Mouse (Mus musculus) testis, postnatal 14 days (tissue): ENCODE measurements around the gene Dock4.

Experiments
- DNase-seq: peaks from one replicate; pipeline ENCODE4 v3.0.0; 2021; ENCODE audit warnings: low spot score

Dock4 gene

DNA sequence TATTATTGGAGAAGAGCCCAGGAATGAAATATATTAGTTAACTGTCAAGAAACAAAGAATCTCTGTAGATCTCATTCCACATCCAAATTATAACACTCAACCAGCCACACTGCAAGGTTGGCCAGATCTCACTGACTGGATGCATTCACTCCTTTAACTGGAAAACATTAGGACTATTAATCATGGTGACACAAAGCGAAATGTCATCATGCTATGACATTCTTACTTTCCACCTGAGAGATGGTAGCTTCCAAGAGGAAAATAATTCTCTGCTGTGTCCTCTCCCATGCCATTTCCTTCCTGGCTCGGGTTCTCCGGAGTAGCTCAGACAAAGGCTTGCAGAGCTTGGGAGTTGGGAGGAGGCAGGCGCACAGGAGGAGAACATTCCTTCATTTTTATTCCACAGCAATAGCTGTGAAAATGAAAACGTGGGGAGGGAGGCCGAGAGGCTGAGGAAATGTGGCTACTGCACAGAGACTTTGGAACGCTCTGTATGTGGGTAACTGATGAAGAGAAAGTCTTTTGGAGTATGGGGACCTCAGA lies 17.0 kb downstream of the Dock4 start:
- no peak for DNase-seq

DNA sequence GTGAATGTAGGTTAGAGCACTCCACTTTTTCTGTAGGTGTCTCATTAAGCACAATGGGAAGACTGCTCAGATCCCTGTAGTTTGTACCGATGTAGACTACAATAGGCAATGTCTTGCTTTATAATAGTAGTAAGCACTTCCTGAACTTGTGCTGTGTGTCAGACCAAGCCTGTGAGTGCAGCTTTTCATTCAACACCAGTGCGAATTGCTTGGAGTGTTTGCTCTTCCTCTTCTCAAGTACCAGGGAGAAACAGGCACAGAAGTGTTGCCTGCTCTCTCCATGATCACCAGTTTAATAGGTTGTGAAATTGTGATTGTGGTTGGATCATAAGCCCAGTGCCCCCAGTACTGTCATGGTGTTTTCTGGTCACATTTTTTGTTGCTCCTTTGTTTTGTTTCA lies 18.1 kb downstream of the Dock4 start:
- no peak for DNase-seq

DNA sequence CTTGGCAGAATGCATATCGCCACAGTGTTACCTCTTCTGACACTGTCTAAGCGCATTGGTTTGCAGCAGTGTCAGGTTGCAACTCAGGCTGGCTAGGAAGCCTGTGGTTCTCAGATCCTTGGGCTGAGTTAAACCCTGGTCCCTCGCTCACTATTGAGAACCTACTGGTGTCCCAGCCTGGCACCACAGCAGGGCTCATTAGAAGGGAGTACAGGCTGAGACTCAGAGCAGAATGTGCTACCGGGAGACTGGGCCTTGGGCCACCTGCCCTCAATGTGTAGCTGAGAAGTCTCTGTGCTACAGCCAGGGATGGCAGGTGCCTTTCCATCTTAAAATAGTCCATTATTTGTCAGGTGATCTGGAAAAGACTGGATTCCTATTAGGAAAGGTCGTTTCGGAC lies 18.5 kb downstream of the Dock4 start:
- peak; percentile 28 for DNase-seq

DNA sequence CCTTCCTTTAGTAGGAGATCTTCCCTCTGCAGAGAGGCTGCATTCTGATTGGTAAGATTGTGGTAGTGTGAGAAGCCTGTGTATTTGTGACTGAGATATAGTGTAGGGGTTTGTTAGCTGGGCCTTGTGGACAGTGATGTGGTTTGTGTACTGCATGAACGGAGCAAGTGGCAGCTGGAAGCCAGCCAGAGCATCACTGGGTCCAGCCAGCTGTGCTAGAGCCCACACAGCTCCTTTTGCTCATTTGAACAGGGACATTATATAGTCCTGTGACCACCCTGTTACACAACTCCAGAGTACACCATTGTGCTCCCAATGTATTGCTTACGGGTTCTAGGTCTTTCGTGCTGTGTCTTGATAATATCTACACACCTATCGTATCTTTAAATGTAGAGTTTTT lies 22.5 kb downstream of the Dock4 start:
- DNase-seq = no peak

DNA sequence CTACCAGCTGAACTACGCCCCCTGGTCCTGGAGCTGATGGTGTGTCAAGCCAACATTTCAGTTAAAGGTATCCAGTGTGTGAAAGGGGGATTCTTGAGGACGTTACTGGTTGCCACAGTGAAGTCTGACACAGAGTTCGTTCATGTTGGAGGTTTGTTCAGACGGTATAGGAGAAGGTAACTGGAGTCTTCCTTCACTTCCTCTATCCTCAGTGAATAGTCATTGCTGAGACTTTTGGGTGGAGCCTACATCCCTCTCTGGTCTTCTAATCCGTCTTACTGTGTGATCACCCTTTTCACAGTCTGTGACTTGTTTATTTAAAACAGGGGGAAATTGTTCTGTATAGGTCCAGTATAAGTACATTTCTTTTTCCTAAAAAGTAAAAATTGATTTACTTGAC lies 23.3 kb downstream of the Dock4 start:
- DNase-seq = no peak

DNA sequence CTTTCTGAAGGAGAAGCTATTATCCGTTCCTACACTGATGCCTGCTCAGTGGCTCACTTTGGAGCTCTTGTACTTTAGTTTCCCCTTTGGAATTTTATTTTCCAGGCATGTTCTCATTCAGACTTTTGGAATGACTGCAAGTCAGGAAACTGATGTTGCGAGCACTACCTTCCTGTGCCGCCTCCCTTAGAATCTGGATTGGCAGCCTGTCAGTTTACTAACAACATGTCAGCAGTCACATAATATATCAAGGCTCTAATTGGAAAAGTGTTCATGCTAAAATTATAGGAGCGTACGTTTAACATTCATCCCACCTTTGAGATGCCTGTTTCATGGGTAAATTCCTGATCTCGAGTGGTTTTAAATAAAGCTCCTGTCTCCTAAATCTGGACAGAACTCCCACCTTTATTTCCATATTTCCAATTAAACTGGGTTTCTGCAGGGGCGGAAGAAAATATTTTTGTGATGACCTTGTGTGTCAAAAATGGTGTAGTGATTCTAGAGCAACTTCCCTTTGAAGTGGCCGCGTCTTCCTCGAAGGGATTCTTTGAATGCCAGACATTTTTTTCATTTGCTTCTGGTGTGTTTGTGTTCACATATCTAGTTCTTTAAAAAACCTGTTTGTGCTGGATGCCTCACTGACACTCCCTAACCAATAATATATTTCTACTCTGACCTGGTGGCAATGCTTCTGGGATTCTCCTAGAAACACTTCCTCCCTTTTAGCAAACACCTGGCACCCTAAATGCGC lies 26.1 kb downstream of the Dock4 start:
- DNase-seq = no peak

DNA sequence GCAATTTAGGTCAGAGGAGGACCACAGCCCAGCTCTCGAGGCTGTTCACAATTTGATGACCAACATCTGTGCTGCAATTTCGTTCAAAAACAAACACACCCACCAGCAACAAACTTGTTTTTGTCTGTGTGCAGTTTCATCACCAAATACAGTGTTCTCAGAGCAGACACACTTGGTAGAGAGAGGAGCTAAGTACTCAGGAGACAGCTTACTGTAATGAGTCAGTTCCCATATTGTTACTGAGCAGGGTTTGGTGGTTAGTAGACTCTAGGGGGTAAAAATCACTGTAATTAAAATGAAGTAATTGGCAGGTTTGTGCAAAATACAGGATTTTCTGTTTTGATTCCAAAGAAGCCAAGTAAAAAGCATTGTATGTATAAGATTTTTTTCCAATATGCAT lies 28.0 kb downstream of the Dock4 start:
- no peak for DNase-seq

DNA sequence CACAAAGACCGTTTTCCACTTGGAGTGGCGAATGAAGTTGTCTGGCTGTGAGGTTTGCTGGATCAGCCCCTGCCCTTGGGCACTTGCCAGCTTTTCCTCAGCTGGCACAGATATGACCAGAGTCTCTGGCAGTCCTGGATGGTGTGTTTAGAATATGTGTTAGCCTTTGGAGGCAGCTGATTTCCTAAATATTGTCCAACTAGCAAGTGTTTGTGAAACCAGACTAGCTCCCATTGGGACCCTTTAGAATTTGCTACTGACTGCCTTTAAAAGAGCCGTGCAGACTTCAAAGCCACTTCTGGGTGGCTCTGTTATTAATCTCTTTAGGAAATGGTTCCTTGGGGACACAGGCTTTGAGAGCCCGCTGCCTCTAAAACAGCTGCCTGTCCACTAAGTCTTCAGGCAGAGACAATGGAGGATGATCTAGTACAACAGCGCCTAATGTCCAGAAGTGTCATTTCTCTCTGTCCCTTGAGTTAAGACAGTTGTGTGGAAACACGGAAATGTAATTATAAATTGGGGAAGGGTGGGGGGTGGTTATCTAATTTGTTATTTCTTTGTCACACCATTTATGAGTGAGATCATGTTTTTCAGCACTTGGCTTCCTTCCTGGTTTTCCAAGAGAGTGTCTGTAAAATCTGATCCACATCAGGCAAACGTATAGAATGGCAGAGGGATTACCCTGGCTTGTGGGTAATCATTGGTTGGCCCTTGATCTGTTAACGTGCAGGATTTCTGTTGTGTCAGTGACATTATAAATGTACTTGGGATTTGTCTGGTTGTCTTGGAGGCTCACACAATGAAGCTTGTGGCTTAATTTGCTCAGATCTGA lies 32.1 kb downstream of the Dock4 start:
- DNase-seq = no peak

DNA sequence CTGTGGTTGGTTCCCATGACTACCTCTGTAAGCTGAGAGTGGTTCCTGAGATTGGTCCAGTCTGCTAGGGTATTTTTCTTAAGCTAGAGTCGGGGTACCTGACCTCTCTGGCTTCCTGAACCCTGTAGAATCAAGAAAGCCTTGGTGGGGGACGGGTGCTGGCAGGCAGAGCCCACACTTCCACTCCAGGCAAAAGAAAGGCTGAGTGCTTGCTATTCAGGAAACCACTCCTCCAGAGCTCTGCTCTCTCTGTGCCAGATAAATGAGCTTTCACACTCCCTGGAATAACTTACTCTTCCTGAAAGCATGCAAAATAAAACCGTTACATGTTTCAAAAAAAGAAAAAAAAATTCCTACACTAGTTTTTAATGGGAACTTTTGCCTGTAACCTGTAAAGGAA lies 38.5 kb downstream of the Dock4 start:
- no peak for DNase-seq

DNA sequence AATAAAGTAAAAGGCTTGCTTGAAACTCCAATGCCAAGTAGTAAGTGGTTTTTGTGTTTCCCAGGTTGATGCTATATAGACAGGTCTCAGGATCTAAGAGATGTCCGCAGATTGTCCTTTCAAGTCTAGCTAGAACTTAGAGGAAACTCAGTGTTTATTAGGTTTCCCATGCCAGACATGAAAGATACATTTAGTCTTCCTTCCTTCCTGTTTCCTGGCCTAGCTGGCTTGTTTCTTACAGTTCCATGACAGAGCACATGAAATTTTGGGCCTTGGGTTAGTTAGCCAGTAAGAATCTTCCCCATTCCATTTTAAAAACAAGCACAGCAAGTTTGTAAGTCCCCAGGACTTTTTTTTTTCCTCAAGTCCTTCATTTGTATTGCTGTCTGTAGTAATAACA lies 39.5 kb downstream of the Dock4 start:
- no peak for DNase-seq

DNA sequence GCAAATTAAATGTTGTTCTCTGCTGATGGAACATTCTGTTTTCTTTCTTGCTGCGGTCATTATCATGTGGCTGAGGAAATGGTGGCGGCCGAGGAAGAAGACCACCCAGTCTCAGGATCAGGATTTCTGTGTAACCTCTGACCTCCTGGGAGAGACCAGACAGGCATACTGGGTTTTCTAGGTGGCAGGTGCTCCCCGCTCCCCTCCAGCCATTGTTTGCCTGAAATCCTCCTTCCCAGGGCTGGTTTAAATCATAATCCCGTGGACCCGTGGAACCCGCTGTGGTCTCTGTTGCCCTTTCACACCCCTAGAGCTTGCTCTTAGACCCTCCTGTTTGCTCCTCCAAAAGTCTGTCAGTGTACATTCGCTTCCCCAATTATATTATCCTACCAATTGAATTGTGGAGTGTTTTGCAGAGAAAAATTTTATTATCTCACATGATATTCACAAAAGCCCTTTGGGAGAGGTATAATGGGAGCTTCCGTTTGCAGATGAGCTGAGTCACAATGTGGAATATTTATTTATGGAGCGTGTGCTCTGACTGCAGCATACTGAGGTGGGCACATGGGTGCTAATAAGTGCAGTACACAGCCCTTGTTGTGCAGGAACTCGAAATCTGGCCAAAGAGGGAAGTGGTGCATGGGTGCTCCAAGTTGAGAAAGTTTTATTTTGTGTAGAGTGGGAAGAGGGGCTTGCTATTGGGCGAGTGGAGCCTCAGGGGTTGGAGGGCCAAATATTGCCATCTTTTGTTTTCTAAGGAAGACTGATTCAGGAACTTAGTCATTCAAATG lies 40.5 kb downstream of the Dock4 start:
- DNase-seq = no peak

DNA sequence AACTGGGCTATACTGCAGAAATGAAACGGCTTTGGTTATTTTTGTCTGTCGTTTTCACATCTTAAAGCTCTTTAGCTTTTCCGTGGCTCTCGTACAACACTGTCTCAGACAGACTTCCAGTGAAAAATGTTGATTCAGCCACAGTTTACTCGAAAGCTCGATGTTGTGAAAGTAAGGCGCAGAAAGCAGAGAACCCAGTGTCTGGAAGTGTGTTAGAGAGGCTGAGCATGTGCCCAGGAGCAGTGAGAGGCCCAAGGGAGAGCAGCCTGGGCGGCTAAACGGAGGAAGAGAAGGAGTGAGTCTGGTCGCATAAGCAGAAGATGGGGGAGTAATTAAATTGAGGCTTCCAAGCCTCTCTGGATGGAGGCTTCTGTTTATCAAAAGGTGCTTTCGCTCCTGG lies 50.6 kb downstream of the Dock4 start:
- no peak for DNase-seq

DNA sequence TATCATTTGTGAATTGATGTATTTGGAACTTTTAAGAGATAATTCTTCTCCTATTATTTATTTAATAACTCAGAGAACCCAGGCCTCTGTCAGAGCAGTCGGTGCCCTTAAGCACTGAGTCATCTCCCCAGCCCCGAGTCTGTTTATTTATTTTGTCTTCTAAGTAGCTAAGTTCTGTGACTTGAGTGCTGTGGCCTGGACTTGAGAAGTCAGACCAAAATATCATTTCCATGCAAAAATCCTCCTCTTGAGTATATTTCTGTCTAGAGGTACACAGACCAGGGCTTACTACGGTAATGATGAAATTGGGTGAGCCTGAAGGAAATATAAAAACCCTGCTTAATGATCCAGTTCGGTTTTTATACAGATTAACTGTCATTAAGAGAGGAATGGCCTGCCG lies 52.1 kb downstream of the Dock4 start:
- DNase-seq = no peak

DNA sequence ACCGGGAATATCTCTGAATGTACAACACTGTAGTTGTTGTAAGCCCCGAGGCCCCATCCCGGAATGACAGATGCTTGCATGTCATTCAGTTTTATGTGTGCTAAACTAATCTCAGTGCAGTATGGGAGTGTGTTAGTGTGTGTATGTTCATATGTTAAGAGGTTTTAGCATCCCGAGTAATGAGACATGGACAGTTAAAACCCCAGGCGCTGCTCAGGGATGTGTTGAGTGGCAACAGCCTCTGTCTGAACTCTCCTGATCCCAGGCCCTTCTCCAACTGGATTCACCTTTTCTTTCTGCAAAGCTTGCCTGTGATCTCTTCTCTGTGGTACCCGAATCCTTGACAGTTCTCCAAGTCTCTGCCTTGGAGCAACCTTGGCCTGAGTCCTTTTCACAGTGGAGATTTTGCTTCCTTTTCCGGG lies 52.5 kb downstream of the Dock4 start:
- DNase-seq = no peak

DNA sequence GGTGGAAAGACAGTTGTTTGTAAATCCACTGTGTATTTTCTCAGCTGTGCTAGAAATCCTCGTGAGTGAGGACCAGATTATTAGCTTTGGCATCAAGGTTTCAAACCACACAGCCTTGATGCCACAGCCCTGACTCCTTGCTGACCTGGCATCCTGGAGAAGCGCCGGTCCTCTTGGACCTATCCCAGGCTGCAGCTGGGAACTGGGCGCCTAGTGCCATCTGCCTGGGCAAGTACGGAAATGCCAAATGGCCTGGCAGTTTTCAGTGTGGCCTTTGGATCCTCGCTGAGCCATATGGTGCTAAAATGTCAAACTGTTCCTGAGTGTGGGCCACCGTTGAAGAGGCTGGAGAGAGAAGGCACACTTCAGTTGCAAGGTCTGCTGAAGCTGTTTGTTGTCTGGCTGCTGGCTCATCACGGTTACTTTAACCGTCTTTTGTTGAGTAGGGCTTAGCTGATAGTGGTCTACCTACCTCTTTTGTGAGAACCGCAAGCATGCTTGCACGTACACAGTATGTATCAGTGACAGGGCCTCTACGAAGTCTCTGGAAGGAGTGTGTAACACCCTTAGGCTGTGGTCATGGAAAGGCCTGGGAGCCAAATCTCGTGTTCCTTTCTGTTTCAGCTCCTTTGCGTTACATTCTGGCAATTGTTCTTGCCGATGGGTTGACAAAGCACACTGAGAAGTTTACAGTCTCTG lies 53.3 kb downstream of the Dock4 start:
- no peak for DNase-seq

DNA sequence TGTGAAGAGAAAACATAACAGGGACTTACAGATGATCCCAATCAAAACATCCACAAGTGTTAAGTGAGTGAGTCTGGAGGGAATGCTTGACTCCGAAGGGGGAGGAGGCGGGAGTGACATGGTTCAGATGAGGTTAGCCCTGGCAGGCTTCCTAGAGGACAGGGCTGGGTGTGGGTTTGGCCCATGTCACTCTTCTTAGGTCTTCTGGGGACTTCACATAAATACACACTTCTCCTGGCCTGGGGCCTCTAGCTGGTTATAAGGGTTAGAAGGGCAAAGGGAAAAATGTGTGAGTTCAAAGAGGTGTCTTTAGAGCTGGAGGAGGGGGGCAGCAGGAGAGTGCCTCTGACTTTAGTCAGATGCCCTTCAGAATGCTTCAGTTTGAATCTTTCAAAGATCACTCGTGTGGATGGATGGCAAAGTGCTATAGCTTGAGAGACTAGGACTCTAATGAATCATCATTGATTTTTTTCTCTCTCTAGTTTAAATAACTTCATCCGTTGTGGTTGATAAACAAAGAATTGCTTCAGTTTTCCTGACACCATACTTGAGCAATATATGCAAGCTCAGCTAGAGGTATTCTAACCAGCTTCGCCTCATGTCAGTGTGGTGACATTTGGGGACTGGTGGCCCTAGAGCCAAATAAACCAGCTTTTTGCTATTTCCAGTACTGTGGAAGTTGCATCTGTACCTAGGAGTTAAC lies 54.0 kb downstream of the Dock4 start:
- DNase-seq = no peak

DNA sequence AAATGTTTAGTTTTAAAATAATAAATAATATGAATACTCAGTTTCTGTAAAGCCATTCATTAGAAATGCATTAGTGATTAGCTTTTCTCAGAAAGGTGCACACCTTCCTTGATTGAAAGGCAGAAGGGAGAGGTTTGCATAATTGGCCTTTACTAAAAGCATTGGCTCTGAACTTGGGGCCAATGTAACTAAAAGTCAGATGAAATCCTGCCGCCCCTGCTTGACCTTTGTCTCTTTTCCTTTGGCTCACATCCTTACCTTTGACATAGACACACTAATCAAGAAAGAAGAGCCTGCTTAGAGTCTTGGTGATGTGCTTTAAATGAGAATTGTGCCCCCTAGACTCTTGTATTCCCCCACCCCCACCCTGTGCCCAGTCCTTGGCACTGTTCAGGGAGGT lies 55.4 kb downstream of the Dock4 start:
- DNase-seq = no peak

DNA sequence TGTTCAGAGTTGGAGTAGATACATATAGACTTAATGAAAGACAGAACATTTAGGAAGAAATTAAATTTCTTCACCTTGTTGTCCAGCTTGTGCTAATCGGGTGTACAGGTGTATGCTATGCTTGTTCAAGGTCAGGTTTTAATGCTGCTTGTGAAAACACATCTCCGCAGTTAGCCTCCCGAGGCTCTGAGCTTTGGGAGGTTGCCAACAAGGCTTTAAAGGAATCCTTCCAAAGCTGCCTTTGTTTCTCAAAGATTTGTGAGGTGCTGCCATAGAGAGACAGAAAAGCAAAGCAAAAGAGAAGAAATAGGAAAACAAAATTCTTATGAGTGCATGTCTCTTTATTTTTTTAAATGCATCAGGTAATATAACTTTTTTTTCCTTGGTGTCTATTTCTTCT lies 57.8 kb downstream of the Dock4 start:
- no peak for DNase-seq

DNA sequence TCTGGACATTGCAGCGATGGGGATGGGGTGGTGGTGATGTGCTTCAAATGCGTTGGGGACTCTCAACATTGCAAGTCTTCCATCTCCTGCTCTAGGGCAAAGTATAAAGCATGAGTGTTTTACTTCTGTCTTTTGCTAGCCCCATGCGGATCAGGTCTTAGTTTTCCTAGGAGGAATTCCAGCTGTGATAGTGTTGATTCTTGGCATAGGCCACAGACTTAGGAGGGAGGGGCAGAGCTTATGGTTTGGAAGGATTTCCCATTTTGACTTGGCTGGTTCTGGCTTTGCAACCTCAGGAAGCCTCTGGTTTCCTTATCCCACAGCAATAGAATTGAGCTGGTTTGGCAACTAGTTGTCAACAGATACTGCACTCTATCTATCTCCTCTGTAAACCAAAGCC lies 58.9 kb downstream of the Dock4 start:
- DNase-seq = no peak

DNA sequence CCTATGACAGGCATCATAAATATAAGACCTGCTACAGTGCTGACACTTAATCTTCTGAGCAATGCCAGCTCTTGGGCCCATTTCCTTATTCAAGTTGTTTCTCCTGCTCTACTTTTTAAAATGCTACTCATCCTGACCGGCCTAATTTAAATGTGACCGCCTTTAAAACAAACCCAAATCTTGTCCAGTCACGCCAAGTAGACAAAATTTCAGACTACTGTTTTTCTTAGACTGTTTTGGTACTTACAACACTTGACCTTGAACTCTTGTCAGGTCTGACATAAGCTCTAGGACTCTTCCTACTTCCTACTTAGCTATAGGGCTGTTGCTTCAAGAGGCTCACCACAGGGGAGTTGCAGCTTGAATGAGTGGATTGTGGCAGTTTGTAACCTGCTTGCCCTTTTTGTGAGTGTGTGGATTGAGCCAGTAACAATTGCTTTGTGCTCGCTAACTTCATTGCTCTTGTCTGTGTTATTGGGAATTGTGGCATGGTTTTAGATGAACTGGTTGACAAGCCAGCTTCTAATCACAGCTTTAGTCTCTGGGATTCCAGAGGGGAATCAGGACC lies 62.2 kb downstream of the Dock4 start:
- no peak for DNase-seq

DNA sequence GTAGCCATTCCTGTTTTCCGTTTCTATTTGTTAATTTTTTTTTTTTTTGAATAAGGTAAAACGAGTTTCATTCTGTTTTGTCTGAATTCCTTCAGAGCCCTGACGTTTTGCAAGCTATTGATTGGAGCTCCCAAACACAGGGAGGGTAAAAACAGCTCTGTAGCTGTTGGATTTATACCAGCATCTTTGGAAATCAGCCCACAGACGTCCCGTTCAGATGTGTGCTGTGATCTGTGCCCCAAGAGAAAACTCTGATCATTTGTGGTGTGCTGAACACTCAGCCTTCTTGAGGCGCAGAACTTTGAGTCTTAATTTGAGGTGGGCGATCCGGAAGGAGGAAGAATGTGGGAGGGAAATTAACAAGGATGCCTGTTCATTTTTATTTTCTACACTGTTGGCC lies 62.7 kb downstream of the Dock4 start:
- no peak for DNase-seq
